Mouse (Mus musculus) CH12.LX (cell line): Measurements from ENCODE around the gene Dpep3. TPM values are rescaled to one million over a fixed set of nuclear protein-coding genes. Genes with fewer than 3 reads are reported as not detected.

Experiments
- DNase-seq: peaks from one replicate; pipeline ENCODE4 v3.0.0-alpha.2; 2013; ENCODE audit errors: extremely low read depth
- H3K27ac ChIP-seq: 2 replicates; pipeline ENCODE4 v1.5.1; 2012; ENCODE audit warnings: low read depth, mild to moderate bottlenecking, control low read depth, moderate library complexity; ENCODE audit not compliant: insufficient read depth
- H3K27me3 ChIP-seq: replicated peaks from 2 replicates; pipeline ENCODE3; 2012; ENCODE audit warnings: inconsistent platforms
- H3K36me3 ChIP-seq, 2 experiments: replicated peaks in 1 of 2; 2 replicates each; pipeline versions ENCODE3 to v1.6.1; 2012; ENCODE audit warnings: inconsistent platforms in 1 of 2, low read length in 1 of 2, mild to moderate bottlenecking in 1 of 2, mixed read lengths in 1 of 2, moderate library complexity in 1 of 2; ENCODE audit not compliant: control insufficient read depth in 1 of 2, insufficient read depth in 1 of 2
- H3K4me1 ChIP-seq, 2 experiments: 2 replicates each; pipeline ENCODE4 v1.6.1; 2012; ENCODE audit warnings: inconsistent platforms in 1 of 2, moderate library complexity in 1 of 2; ENCODE audit not compliant: insufficient read depth in 2 of 2, control insufficient read depth in 1 of 2
- H3K4me2 ChIP-seq: 2 replicates; pipeline ENCODE4 v1.6.1; 2012; ENCODE audit warnings: low read depth, mild to moderate bottlenecking, control low read depth; ENCODE audit not compliant: poor library complexity, insufficient read depth, severe bottlenecking
- H3K4me3 ChIP-seq, 3 experiments: fragments of 150-350 bp in 1 of 3; sonication (generic) in 1 of 3; replicated peaks in 1 of 3; 2 replicates each; pipeline versions ENCODE3 to v1.5.1; 2011 to 2012; ENCODE audit warnings: low read depth in 2 of 3, low read length in 2 of 3, mild to moderate bottlenecking in 2 of 3, moderate library complexity in 2 of 3, control low read depth in 1 of 3, improper control_type of control experiment in 1 of 3, inconsistent platforms in 1 of 3, mixed read lengths in 1 of 3; ENCODE audit not compliant: poor library complexity in 1 of 3
- H3K79me2 ChIP-seq: replicated peaks from 2 replicates; pipeline ENCODE4 v1.6.1; 2012; ENCODE audit warnings: mild to moderate bottlenecking, moderate library complexity; ENCODE audit not compliant: control insufficient read depth, poor library complexity, insufficient read depth, severe bottlenecking; ENCODE audit errors: extremely low read depth
- H3K9ac ChIP-seq: 2 replicates; pipeline ENCODE4 v1.6.1; 2012; ENCODE audit warnings: low read depth, mild to moderate bottlenecking, control low read depth, moderate library complexity; ENCODE audit not compliant: insufficient read depth
- H3K9me3 ChIP-seq: replicated peaks from 2 replicates; pipeline ENCODE3; 2012; ENCODE audit warnings: low read length, inconsistent platforms, mixed read lengths
- BHLHE40 ChIP-seq: IDR thresholded peaks from 2 replicates; pipeline ENCODE4 v1.6.1; 2011; ENCODE audit warnings: mild to moderate bottlenecking, low read depth, low read length, improper control_type of control experiment
- CHD1 ChIP-seq: IDR thresholded peaks from 2 replicates; pipeline ENCODE4 v1.6.1; 2012; ENCODE audit warnings: low read depth, low read length, improper control_type of control experiment, inconsistent platforms
- CTCF ChIP-seq, 2 experiments: IDR thresholded peaks in 1 of 2; conservative IDR thresholded peaks in 1 of 2; 2 replicates each; pipeline ENCODE4 v1.5.1; 2011 to 2012; ENCODE audit warnings: low read depth in 2 of 2, low read length in 2 of 2, improper control_type of control experiment in 1 of 2, inconsistent platforms in 1 of 2, mild to moderate bottlenecking in 1 of 2, moderate library complexity in 1 of 2
- ELF1 ChIP-seq: IDR thresholded peaks from 2 replicates; pipeline ENCODE4 v1.6.1; 2014; ENCODE audit warnings: low read depth, mild to moderate bottlenecking, inconsistent platforms, low read length, improper control_type of control experiment
- EP300 ChIP-seq: IDR thresholded peaks from 2 replicates; pipeline ENCODE4 v1.6.1; 2011; ENCODE audit warnings: low read length, improper control_type of control experiment
- GABPA ChIP-seq: IDR thresholded peaks from 2 replicates; pipeline ENCODE4 v1.6.1; 2012; ENCODE audit warnings: low read depth, low read length, improper control_type of control experiment, inconsistent platforms; ENCODE audit not compliant: insufficient replicate concordance
- HCFC1 ChIP-seq: IDR thresholded peaks from 2 replicates; pipeline ENCODE4 v1.6.1; 2012; ENCODE audit warnings: low read depth, mild to moderate bottlenecking, inconsistent platforms, low read length, improper control_type of control experiment
- IRF4 ChIP-seq: IDR thresholded peaks from 2 replicates; pipeline ENCODE4 v1.6.1; 2014; ENCODE audit warnings: low read depth, mild to moderate bottlenecking, inconsistent platforms, low read length, improper control_type of control experiment
- JUN ChIP-seq: IDR thresholded peaks from 2 replicates; pipeline ENCODE4 v1.6.1; 2011; ENCODE audit warnings: low read depth, mild to moderate bottlenecking, low read length, improper control_type of control experiment, moderate library complexity; ENCODE audit not compliant: insufficient read depth
- JUND ChIP-seq: conservative IDR thresholded peaks from 2 replicates; pipeline ENCODE4 v1.6.1; 2011; ENCODE audit warnings: low read depth, low read length, improper control_type of control experiment
- MAFK ChIP-seq: IDR thresholded peaks from 2 replicates; pipeline ENCODE4 v1.6.1; 2011; ENCODE audit warnings: low read length, improper control_type of control experiment; ENCODE audit not compliant: insufficient replicate concordance
- MAX ChIP-seq: IDR thresholded peaks from 2 replicates; pipeline ENCODE4 v1.6.1; 2011; ENCODE audit warnings: low read length, improper control_type of control experiment
- MAZ ChIP-seq: IDR thresholded peaks from 2 replicates; pipeline ENCODE4 v1.6.1; 2012; ENCODE audit warnings: low read depth, mild to moderate bottlenecking, inconsistent platforms, low read length, improper control_type of control experiment, moderate library complexity
- MEF2A ChIP-seq: IDR thresholded peaks from 2 replicates; pipeline ENCODE4 v1.6.1; 2014; ENCODE audit warnings: low read depth, mild to moderate bottlenecking, inconsistent platforms, low read length, improper control_type of control experiment, borderline replicate concordance
- MYC ChIP-seq: IDR thresholded peaks from 2 replicates; pipeline ENCODE4 v1.6.1; 2011; ENCODE audit warnings: low read depth, mild to moderate bottlenecking, improper control_type of control experiment, low read length
- NELFE ChIP-seq: IDR thresholded peaks from 2 replicates; pipeline ENCODE4 v1.6.1; 2011; ENCODE audit warnings: low read depth, low read length, improper control_type of control experiment
- NRF1 ChIP-seq: IDR thresholded peaks from 2 replicates; pipeline ENCODE4 v1.6.1; 2014; ENCODE audit warnings: low read depth, mild to moderate bottlenecking, inconsistent platforms, low read length, improper control_type of control experiment, moderate library complexity
- PAX5 ChIP-seq: IDR thresholded peaks from 2 replicates; pipeline ENCODE4 v1.6.1; 2012; ENCODE audit warnings: low read length, inconsistent platforms, mixed read lengths
- POLR2AphosphoS2 ChIP-seq: IDR thresholded peaks from 2 replicates; pipeline ENCODE4 v1.6.1; 2011; ENCODE audit warnings: low read depth, low read length, improper control_type of control experiment
- RAD21 ChIP-seq: IDR thresholded peaks from 2 replicates; pipeline ENCODE4 v1.6.1; 2011; ENCODE audit warnings: low read depth, mild to moderate bottlenecking, low read length, improper control_type of control experiment, moderate library complexity
- RCOR1 ChIP-seq: conservative IDR thresholded peaks from 2 replicates; pipeline ENCODE4 v1.6.1; 2012; ENCODE audit warnings: low read depth, mild to moderate bottlenecking, inconsistent platforms, low read length, improper control_type of control experiment
- SIN3A ChIP-seq: IDR thresholded peaks from 2 replicates; pipeline ENCODE4 v1.6.1; 2012; ENCODE audit warnings: low read length, improper control_type of control experiment, inconsistent platforms
- SMC3 ChIP-seq: IDR thresholded peaks from 2 replicates; pipeline ENCODE4 v1.6.1; 2011; ENCODE audit warnings: low read depth, low read length, improper control_type of control experiment
- UBTF ChIP-seq: IDR thresholded peaks from 2 replicates; pipeline ENCODE4 v1.6.1; 2012; ENCODE audit warnings: low read depth, mild to moderate bottlenecking, inconsistent platforms, low read length, improper control_type of control experiment, moderate library complexity
- USF1 ChIP-seq: IDR thresholded peaks from 2 replicates; pipeline ENCODE4 v1.6.1; 2014; ENCODE audit warnings: low read depth, mild to moderate bottlenecking, inconsistent platforms, low read length, improper control_type of control experiment
- USF2 ChIP-seq: conservative IDR thresholded peaks from 2 replicates; pipeline ENCODE4 v1.6.1; 2011; ENCODE audit warnings: low read depth, low read length, improper control_type of control experiment
- ZC3H11A ChIP-seq: IDR thresholded peaks from 2 replicates; pipeline ENCODE4 v1.6.1; 2012; ENCODE audit warnings: low read depth, mild to moderate bottlenecking, inconsistent platforms, low read length, improper control_type of control experiment
- ZNF384 ChIP-seq: IDR thresholded peaks from 2 replicates; pipeline ENCODE4 v1.6.1; 2012; ENCODE audit warnings: low read depth, low read length, improper control_type of control experiment, inconsistent platforms
- dilution Hi-C: fragments of 300-500 bp; cut with MboI; formaldehyde crosslinking; loops from 2 replicates; pipeline ENCODE4 v1.14.3; 2020; ENCODE audit warnings: low sequenced_read_pairs; ENCODE audit not compliant: extremely low pct_unique_long_range_greater_than_20kb, extremely low pct_ligation_motif_present
- in situ Hi-C: fragments of 300-500 bp; cut with MboI; formaldehyde crosslinking; loops from 3 replicates; pipeline ENCODE4 v1.14.3; 2019; ENCODE audit warnings: low sequenced_read_pairs, low pct_ligation_motif_present, low pct_unique_long_range_greater_than_20kb, mixed read lengths
- polyA plus RNA-seq: library from polyadenylated mRNA; unstranded; fragments of >175 nt; gene quantifications from 2 replicates; pipeline ENCODE4 v1.2.1, GENCODE M21; 2012; ENCODE audit warnings: low read depth; ENCODE audit not compliant: insufficient read length
- total RNA-seq, 2 experiments: library from RNA; depleted of rRNA; stranded (reverse); fragments of 300-350 nt in 1 of 2; fragments of >200 nt in 1 of 2; gene quantifications; 2 replicates each; pipeline ENCODE4 v1.2.3; 2012 to 2014

Gene Dpep3
- total RNA-seq (2012; rRNA removed) (not detected in 2 replicates), total RNA-seq (2014; rRNA removed) (not detected in 2 replicates), polyA plus RNA-seq (not detected in 2 replicates)

DNA sequence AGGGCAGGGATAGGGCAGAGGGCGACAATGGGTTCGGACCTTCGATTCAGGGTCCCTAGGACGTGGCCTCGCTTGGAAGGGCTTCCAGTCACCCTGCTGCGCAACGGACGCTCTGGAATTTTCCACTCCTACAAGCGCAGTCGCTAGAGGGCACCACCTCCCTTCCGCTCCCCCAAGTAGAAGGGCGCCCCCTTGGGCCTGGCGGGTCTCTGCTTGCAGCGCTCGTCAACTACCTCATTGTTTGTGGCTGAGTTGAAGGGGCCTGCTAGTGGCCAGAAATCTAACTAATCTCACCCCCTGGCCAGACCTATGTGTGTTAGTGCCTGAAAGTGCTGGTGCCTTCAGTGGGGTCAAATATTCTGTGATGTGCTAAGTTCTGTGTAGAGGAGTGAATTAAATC is at the start of gene Dpep3:
TSS of gene Dpep3 (minus strand) at position 105 of the 400 bp plus-strand sequence.
- in situ Hi-C loops (no loop called here), dilution Hi-C loops (no loop called here)
- Histone ChIP-seq H3K4me2 (no peak within 1 kb of the TSS), H3K27ac (no peak within 1 kb of the TSS), H3K36me3 (no peaks in the 10 kb centered on the region), H3K79me2 (no peaks in the 10 kb centered on the region), H3K9ac (no peak within 1 kb of the TSS), H3K4me1 (peaks cover 5 to 11% of the 10 kb centered on the region in 2 experiments; a peak in 3 of 4 replicates), H3K9me3 (peaks cover 3% of the 10 kb centered on the region), H3K27me3 (no peaks in the 10 kb centered on the region), H3K4me3 (no peak within 1 kb of the TSS)
- no peak for DNase-seq
- TF ChIP-seq CTCF (conservative IDR thresholded peaks at IDR 0.05 in 1 of 2, IDR thresholded peaks at IDR 0.05 in 1 of 2; ENCODE audit: low read depth in 2 of 2, low read length in 2 of 2) = peak in 1 of 2 experiments; percentile 46; a peak in 2 of 4 replicates
- TF ChIP-seq GABPA = no peak
- no peak for TF ChIP-seq JUN

- in situ Hi-C loops (no loop called here), dilution Hi-C loops (no loop called here)
- Histone ChIP-seq H3K9ac (no peak overlapping the region), H3K4me2 (no peak overlapping the region), H3K79me2 (no peaks in the 10 kb centered on the region; the same call in 1 of the 2 replicates), H3K27ac (no peak overlapping the region), H3K9me3 (no peaks in the 10 kb centered on the region), H3K27me3 (no peaks in the 10 kb centered on the region), H3K36me3 (peaks cover 30 to 80% of the 10 kb centered on the region in 2 experiments), H3K4me1 (no peaks in the 10 kb centered on the region), H3K4me3 (no peak overlapping the region)
- DNase-seq = peak; percentile 82
- 0 out of 2 replicates have a peak, but pooled peaks have one; percentile 33 for TF ChIP-seq ELF1
- TF ChIP-seq BHLHE40 = 0 out of 2 replicates have a peak, but pooled peaks have one; percentile 23
- peak; percentile 59 for TF ChIP-seq MYC
- TF ChIP-seq ZC3H11A = peak; percentile 94
- TF ChIP-seq MAZ = peak; percentile 40; the same call in 1 of the 2 replicates
- no peak for TF ChIP-seq PAX5
- no peak for TF ChIP-seq MAFK
- peak; percentile 57; the same call in 1 of the 2 replicates for TF ChIP-seq IRF4
- TF ChIP-seq RCOR1 = 0 out of 2 replicates have a peak, but pooled peaks have one; percentile 58
- TF ChIP-seq MEF2A = peak; percentile 45; the same call in 1 of the 2 replicates
- no peak for TF ChIP-seq GABPA
- TF ChIP-seq CTCF (conservative IDR thresholded peaks at IDR 0.05 in 1 of 2, IDR thresholded peaks at IDR 0.05 in 1 of 2; ENCODE audit: low read depth in 2 of 2, low read length in 2 of 2) = peak; percentile 89 to 98
- TF ChIP-seq POLR2AphosphoS2 = no peak
- TF ChIP-seq JUN = no peak
- TF ChIP-seq RAD21 = peak; percentile 98
- TF ChIP-seq HCFC1 = 0 out of 2 replicates have a peak, but pooled peaks have one; percentile 20
- peak; percentile 49; the same call in 1 of the 2 replicates for TF ChIP-seq SIN3A
- no peak for TF ChIP-seq EP300
- no peak for TF ChIP-seq CHD1
- peak; percentile 99 for TF ChIP-seq SMC3
- TF ChIP-seq MAX = peak; percentile 55; the same call in 1 of the 2 replicates
- TF ChIP-seq JUND = peak; percentile 39; the same call in 1 of the 2 replicates
- TF ChIP-seq ZNF384 = peak; percentile 34; the same call in 1 of the 2 replicates
- no peak for TF ChIP-seq USF1
- TF ChIP-seq UBTF = no peak
- TF ChIP-seq NRF1 = peak; percentile 44; the same call in 1 of the 2 replicates
- peak; percentile 58; the same call in 1 of the 2 replicates for TF ChIP-seq NELFE
- no peak for TF ChIP-seq USF2
These were observed 43.3 kb upstream of the Dpep3 start for GRCm38 (mm10) chr8:106022483-106022882.
